Mouse (Mus musculus) thymus, postnatal 10 days (tissue): ENCODE results near the gene Gpc5.

Source experiments
- DNase-seq, 2 experiments: peaks; one replicate each; pipeline ENCODE4 v3.0.0; 2021; ENCODE audit warnings: low spot score in 2 of 2

Gene Gpc5

DNA sequence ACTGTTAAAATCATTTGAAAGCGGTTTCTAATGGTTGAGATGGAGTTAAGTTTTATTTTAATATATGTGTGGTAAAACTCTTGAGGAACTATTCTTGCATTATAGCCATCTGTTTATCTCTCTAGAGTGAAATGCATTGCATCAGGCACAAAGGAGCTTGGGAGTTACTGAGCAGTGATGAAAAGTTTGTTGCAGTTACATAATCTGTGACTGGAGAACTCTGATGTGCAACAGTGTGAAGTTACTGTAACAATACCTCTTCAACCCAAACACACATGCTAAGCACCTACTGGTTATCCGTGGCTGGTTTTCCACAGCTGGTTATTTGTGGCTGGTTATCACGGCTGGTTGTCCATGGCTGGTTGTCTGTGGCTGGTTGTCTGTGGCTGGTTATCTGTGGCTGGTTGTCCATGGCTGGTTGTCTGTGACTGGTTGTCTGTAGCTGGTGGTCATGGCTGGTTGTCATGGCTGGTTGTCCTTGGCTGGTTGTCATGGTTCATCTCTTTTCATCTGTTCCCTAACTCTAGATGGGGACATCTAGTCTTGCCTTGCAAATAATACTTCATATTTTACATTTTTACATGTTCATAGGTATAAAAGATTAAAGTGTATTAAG, 273.4 kb downstream of the Gpc5 start:
- no peak for DNase-seq

DNA sequence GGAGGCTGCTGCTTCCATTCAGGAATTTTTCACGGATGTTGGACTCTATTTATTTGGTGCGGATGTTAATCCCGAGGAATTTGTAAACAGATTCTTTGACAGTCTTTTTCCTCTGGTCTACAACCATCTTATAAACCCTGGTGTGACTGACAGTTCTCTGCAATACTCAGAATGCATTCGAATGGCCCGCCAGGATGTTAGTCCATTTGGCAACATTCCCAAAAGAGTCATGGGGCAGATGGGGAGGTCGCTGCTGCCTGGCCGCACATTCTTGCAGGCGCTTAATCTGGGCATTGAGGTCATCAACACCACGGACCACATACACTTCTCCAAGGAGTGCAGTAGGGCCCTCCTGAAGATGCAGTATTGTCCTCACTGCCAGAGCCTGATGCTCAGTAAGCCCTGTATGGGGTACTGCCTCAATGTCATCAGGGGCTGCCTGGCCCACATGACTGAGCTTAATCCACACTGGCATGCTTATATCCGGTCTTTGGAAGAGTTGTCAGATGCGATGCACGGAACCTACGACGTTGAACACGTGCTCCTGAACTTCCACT, 277.7 kb downstream of the Gpc5 start:
- DNase-seq, result no peak

DNA sequence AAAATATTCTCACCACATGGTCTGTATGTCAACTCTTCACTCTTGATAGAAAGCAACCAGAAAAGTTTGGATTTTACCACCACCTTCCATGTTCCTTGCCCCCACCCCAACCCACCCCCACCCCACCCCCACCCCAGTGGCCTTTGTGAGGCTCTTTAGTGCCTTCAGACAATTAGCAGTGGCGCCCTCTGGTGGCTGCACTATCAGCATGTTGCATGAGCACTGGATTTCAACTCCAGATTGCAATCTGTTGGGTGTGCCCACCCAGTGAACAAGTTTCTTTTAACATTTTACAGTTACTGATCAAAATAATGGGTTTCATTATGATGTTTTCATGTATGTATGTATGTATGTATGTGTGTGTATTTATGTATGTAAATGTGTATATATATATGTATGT, 279.1 kb downstream of the Gpc5 start:
- peak in 1 of 2 experiments; percentile 31 for DNase-seq

DNA sequence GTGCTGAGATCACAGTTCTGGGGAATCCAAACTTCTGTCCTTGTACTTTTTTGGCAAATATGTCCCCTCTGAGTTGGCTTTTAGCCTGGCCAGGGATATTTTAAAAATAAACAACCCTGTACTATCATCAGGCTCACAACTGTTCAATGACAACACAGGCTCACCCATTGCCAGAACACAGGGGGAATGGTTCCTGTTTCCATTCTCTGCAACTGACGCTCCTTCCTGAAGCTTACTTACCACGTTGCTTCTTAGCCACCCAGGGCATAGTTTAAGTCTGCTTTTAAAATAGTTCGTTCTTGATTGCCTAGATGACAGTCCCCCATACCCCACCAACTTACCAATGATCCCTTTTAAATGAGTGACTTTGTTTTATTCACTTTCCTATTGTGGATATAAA, 299.8 kb downstream of the Gpc5 start:
- no peak for DNase-seq

DNA sequence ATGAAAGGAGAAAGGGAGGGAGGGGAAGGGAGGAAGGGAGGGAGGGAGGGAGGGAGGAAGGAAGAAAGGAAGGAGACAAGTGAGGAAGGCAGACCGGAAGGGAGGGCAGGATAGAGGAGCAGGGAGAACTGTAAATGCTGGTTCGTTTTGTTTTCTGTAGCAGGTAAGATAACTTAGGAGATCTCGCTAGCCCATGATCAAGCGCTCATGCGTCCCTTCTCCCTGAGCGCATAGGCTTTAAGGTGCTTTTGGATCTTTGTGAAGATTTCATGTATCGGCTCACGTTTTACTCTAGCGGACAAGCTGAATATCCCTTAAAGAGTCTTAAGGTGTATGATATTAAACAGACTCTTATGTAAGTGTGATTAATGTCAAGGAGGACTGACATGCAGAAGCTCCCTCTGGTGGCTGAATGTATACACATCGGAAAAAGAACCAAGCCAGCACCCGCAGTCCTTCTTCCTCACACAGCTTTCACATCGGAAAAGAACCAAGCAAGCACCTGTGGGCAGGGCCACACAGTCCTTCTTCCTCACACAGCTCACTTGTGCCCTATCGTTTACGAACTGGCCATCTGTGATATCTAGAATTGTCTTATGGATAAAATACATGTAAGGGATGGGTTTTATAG, 301.0 kb downstream of the Gpc5 start:
- DNase-seq, result peak in 1 of 2 experiments; percentile 30

DNA sequence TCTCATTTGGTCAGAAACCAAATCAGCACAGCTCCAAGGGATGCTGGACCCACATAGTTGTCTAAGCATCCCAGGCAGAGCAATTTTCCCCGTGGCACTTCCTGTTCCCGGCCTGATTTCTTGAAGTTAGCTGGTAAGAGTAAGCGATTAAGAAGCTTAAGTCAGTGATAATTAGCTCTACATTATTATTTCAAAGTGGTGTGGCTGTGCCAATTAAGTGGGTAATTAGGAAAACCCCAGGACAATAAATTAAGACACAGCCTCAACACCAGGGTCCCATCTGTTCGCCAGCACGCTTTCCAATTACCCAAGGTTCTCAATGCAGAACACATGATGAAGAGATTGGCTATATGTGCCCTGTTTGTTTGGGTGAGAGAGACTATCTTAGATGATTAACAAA, 314.6 kb downstream of the Gpc5 start:
- no peak for DNase-seq

DNA sequence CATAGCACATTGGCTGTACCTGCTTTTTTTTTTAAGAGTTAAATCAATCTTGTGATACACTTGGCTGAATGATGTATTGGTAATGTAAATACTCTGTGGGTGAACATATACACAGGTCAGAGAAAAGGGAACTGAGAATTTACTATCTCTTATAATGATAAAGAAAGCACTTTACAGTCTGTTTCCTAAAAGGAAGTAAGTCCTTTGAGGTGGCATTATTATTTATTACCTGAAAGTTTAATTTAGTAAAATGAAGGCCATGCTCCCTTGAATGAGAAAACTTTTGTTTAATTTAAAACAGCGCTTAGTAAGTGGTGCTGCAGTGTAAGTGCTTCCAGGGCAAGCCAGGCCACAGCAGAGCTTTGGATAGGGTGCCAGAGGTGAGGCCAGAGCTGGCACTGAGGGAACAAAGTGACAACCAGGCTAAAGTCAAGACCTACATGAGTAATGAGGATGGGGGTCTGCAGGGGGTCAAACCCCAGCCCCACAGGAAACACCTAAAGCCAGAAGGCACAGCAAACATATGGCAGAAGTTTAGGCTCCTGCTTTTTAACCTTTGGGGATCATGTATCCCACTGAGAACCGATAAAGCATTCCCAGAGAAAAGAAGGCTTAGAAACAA, 315.4 kb downstream of the Gpc5 start:
- no peak for DNase-seq

DNA sequence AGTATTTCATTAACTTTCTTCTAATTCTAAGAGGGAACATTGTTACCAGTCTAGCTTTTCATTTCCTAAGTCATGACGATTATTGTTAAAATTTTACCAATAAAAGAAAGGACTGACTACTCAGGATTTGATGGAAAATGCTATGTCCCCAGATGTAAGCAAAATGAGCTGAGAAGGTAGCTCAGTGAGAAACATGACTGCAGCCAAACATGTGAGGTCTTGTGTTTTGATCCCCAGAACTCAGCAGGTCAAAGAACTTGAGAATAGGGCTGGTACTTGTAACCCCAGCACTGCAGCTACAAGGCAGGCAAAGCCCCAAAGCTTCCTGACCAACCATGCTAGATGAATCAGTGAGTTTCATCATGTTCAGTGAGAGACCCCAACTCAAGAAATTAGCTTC, 318.9 kb downstream of the Gpc5 start:
- no peak for DNase-seq

DNA sequence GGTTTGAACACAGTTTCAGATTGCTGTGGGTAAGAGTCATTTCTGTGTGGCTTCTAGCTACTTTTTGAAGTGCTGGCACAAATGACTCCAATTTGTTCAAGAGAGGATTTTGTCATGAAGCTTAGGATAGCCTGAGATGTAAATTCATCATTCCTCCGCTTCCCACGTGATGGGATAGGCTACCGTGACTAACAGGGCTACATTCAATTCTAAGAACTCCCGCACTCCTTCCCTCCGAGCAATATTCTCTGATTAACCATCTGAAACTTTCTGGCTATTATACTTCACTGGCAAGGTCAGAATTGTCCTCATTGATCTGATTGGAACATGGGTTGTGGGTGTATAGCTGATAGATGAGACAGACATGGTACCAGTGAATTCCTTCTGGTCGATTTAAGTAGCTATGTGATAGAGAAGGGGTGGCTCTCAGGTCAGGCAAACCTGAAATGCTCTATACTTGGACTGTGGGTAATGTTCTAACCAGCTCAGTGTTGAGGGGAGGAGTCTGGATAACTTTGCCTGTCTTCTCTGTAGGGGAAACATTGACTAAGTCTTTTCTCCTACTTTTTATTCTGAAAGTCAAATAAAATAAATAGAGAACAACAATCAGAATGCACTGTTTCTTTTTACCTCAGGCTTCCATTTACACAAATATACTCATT, 319.6 kb downstream of the Gpc5 start:
- DNase-seq, result no peak

DNA sequence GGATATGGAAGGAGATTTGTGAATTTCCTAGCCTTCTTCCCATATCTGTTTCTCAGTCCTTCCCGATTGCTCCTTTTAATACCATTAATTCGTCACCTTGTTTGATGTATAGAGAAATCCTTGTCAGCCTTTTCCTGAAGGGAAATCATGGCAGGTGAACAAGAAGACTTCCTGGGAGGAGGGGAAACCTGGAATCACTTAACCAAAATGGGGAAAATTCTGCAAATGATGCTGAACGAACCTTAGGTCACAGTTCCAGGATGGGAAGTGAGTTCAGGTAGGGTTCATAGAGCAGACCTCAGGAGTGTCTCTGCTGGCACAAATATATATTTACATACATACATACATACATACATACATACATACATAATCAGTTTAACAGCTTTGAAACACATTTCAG, 320.8 kb downstream of the Gpc5 start:
- DNase-seq, result no peak

DNA sequence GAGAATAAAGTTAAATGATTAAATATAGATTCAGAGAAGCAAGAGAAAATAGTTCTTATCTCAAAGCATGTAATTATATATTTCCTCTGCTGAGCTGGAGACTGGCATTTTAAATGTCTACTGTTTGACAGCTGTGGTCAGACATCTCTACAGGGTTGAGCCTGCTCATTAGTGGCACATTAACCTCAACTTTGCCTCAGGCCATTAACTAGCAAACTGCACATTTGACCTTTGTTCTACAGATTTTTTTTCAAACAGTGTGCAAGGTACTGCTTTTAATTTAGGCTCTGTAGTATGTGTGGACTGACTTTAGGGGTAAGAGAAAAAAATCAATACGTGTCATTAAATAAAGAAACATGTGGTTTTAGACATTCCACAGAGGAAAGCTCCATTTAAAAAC, 321.4 kb downstream of the Gpc5 start:
- DNase-seq, result no peak

DNA sequence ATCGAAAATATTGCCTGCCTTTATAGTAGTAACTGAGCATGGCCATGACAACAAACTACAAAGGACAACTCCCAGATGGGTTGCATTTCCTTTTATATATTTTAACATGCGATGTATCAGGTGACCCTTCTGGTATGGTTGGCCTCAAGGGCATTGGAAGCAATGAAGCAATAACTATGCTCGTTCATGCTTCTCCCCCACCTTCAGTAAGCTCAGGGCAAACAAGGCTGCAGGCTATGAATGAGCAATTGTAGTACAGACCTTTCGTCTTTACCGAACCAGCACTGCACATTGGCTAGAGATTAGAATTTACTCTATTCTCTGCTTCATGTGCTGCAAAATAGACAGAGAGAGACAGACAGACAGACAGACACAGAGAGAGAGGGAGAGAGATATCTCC, 322.5 kb downstream of the Gpc5 start:
- DNase-seq, result no peak

DNA sequence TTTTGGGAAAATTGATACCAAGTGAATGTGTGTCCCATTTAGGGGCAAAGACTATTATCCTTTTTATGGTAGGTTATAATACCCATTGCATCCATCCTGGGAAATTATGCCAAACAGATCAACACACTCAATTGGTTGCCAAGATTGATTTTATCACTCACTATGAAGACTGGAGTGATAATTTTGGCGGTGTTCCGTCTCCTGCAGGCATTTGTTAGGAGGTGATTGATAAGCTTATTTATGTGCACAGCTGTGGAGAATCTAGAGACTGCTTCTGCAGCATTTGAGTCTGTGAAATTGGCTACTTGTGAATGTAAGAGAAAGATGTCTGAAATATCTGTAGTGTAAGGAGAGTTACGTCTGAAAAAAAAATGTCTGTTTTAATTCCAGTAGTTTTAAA, 340.0 kb downstream of the Gpc5 start:
- no peak for DNase-seq

DNA sequence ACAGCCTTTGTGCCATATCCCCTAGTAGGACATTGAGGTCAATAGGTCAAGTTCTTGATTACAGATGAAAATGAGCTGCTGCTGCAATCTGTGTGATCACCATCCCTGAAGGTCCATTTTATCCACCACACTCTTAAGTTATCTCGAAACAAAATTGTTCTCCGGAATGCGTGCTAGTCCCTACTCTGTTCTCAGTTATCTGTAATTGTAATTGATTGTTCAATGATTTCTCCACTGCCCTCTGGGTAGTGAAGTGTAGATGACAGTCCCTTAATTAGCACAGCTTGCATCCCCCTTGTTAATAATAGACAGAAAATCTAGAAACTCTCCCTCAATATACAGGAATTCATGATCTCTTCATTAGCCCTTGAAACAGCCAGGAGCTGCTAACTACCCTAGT, 340.4 kb downstream of the Gpc5 start:
- DNase-seq, result no peak

DNA sequence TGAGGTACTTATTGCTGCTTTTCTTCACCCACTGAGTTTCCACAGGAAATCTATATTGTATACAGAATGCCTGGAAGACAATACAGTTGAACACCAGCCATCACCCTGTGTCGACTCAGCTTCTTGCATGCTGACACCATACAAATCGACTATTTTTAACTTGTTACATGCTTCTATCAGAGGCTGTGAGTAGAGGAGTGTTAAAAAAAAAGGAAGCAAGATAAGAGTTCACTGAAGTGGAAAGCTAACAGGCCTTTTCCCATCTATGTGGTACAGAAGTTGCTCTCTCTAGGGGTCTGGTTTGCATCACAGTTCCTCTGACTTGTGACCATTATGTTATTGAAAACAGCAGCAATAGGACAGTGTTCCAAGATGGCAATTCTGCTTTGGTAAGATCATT, 344.6 kb downstream of the Gpc5 start:
- no peak for DNase-seq

DNA sequence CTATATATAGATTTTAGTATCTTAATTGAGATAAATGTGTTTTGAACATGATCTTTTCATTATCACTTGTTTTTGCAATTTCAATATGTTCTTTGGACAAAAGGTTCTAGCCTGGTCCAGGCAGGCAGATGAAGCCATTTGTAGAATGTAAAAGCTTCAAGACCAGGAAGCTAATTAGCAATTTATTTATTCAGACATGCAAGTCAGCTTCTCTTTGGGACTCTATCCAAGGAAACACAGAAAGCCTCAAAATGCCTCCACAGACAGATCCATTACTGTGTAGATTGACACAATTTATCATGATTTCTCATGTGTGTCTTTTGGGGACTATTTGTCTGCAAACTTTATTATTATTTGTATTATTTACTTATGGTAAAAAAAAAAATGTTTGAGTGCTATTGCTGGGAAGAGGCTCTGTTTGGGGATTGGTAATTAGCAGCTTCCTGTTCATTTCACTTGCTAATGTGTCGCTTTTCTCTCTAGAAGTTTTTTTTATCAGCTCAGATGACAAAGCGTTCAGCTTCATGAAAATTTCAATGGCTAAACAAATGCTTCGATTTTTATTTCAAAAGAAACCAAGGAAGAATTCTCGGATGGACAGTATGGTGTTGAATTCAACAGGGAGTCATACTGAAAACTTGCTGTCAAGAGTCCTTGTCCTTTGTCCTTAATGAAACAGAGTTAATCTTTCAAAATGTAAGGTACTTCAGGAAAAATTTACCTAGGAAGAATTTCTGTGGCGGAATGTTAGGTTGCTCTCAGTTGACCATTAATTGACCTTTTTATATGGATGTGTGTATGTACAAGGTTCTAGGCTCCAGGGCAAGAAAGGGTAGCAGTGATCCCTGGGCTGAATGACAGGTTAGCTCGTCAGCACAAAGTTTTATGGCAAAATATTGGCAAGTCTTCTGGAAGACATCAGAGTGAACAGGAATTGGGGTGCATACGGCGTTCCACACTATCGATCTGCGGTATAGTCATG, 353.1 kb downstream of the Gpc5 start:
- DNase-seq, result no peak

DNA sequence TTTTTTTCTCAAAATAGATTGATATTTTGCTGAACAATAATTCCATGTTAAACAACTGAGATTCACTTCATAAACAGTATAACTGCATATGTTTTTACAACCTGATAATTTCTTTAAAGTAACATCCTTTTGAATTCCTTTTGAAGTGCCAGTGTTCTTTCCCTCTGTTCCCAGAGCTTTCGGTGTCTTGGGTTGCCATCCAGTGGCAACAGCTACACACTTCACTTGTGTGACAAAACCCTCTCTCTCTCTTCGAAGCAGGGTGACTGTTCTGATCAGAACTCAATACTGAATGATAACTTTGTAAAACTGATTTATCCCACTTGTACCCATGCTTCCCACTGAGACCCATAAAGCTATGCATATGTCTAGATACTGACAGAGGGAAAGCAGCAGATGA, 358.9 kb downstream of the Gpc5 start:
- DNase-seq, result no peak

DNA sequence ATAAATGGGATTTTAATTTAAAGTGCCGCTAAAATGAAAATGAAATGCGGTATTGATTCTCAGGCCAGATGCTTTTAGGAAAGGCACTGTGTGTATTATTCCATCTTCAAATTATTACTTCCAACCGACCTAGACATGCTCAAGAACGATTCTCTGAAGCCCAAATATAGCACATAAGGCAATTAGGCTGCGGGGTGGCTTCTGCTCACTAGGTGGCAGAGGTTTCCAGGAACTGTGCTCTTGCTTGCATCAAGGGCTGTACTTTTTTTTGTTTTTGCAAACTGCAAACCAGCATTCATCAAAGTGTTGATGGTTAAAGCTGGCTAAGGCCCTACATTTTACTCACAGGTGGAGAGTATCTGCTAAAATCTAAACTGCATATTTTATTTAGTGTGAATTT, 375.9 kb downstream of the Gpc5 start:
- DNase-seq, result peak in 1 of 2 experiments; percentile 4

DNA sequence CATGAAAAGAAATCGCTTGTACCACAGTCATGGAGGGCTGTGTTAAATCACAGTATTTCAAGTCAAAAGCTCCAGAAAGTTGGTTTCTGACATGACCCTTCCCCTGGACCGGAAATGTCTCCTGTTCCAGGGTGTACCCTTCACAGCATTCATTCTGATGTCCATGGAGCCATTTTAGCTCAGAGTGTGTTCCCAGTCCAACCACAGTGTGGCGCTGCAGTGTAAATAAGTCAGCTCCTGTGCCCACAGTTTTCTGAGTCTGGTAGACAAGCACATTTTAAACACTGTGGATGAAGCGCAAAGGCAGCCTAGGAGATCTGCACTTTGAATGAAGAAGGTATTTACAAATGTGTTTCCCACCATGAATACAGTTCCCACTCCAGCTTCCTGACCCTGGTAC, 383.2 kb downstream of the Gpc5 start:
- DNase-seq, result peak in 1 of 2 experiments; percentile 7

DNA sequence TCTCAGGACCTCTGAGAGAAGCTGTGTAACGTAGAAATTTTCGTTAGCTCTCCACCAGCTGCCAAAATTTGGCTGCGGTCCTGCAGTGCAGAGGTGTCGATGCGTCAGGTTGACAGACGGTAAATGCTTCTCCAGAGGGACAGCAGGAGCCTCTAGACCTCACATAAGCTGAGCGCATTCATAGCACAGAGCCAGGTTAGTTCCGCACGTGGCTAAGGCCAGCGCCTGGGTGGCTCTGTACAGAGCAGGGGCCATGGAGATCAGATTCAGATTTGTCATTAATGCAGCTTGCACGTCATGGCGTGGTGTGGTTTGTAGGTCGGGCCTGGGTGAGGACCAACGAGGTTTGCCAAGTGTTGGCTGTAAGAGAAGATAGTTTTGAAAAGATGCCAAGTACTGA, 385.3 kb downstream of the Gpc5 start:
- DNase-seq, result no peak

DNA sequence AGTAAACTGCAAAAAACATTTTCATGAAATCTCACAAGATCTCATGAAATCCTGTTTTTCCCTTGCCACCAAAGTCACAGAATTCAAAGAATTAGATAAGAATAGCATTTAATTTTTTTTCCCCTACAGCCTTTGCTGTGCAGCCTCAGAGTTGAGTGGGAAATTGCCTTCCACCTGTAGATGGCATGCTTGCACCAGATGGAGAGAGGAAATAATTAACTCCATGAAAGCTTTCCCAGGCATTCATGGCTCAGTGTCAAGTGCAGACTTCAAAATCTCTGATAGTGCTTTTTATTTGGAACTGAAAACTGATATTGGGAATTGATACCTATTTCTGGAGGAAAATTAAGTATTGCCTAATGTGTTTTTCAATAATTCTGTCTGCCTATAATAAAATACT, 393.1 kb downstream of the Gpc5 start:
- DNase-seq, result no peak

DNA sequence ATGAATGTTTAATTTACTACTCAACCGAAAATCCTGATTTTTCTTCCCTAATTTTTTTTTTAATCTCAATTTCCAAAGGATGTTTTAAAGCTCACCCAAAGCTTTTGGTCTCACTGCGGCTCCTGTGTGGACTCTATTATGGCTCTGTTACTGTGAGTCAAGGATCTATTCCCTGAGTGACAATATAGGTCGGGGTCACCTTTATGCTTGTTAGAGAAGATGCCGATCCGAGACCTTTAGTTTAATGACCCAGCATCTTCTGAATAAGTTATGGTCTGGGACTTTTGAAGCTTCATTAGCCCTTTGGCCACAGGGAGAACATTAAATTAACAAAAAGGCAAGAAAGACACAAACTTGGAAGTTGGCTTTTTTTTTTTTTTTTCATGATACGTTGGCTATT, 408.8 kb downstream of the Gpc5 start:
- no peak for DNase-seq
